Mouse (Mus musculus): ENCODE data around the gene Flywch2.

The Flywch2 gene

DNA sequence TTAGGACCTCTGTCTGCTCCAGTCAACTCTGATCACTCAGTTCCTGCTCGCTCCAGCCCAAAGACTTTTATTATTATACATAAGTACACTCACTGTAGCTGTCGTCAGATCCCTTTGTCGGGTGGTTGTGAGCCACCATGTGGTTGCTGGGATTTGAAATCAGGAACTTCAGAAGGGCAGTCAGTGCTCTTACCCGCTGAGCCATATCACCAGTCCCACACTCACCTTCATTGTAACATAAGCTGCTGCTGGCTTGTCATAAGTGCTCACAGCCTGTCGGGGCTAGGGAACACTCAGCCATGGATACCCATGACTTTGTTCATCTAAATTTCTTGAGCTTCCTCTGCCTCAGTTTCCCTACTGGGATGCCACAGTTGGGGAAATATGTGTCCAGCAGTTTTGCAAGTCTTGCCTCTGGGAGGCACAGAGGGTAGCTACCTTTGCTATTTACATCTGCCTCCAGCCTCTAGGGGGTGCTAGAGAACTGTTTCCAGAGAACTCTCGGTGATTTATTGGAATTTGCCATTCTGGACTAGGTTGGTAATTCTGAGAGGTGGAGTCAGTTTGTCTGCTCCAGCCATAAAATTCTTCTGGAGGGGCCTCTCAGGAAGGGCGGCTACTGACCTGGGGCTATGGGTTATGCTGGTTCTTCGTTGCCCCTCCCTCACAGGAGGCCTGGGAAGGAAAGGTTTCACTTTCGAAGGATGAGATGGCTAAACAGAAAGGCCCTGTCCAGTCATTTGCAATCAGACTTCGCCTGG is 37.1 kb downstream of the Flywch2 start:
- peak; percentile 72 for DNase-seq (ENCODE audit: low spot score)

DNA sequence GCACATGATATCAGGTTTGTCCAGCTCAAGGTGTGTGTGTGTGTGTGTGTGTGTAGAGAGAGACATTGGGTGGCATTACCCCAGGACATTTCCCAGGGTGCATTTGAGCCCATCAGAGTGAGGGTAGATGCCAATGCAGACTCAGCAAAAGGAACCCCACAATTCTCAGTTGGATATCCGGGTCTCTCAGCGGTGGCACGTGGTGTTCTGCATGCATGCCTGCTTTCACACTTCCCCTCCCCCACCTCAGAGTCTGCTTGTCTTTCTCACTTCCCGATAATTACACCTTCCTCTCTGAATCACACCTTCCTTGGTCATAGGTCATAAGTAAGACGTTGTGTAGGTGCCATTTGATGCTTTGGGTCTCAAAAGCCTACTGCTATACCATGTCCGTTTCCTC is 37.9 kb downstream of the Flywch2 start:
- no peak for DNase-seq (ENCODE audit: low spot score)

DNA sequence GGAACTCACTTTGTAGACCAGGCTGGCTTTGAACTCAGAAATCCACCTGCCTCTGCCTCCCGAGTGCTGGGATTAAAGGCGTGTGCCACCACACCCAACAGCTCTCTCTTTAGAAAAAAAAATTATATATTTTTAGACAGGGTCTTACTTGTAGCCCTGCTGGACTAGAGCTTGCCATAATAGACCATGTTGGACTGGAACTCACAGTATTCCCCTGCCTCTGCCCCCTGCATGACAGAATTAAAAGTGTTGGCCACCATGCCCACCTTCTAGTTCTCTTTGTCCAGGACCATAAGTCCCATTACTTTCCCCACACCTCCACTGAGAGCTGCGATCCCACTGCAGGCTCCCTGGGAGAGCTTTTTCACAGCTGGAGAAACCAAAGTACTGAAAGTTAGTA is 38.4 kb downstream of the Flywch2 start:
- no peak for DNase-seq (ENCODE audit: low spot score)

DNA sequence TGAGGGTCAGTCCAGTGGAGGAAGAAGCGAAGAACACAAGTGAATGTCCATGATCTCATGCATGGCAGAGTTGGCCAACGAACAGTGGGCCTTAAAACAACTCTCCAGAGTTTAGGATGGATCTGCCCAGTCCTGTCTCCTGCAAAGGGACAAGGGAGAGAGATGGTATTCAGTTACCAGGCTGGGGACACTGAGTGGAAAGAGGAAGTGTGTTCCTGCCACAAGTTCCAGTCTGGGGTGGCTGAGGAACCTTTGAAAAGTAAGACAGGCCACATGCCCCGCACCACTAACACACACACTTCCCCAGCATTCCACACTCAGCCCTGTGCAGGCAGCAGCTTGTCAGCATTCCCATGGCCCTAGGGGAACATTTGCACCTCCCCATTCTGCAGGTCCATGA is 39.1 kb downstream of the Flywch2 start:
- no peak for DNase-seq (ENCODE audit: low spot score)

DNA sequence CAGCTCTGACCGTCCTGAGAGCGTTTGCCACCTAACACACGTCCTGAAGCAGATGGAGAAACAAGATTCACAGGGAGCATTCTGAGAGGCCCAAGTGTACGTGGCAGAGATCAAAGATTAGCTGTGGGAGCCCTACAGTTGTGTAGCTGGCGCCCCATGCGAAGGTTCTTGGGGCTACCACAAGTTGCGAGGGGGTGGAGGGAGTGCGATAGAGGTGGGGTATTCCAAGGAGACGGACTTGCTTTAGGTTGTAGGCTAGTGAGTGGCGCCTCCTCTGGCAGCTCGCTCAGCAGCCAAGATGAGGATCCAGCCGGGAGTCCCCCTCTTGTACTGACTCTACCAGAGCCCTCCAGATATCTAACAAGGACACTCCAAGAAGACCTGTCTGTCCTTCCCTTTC is 39.6 kb downstream of the Flywch2 start:
- no peak for DNase-seq (ENCODE audit: low spot score)

DNA sequence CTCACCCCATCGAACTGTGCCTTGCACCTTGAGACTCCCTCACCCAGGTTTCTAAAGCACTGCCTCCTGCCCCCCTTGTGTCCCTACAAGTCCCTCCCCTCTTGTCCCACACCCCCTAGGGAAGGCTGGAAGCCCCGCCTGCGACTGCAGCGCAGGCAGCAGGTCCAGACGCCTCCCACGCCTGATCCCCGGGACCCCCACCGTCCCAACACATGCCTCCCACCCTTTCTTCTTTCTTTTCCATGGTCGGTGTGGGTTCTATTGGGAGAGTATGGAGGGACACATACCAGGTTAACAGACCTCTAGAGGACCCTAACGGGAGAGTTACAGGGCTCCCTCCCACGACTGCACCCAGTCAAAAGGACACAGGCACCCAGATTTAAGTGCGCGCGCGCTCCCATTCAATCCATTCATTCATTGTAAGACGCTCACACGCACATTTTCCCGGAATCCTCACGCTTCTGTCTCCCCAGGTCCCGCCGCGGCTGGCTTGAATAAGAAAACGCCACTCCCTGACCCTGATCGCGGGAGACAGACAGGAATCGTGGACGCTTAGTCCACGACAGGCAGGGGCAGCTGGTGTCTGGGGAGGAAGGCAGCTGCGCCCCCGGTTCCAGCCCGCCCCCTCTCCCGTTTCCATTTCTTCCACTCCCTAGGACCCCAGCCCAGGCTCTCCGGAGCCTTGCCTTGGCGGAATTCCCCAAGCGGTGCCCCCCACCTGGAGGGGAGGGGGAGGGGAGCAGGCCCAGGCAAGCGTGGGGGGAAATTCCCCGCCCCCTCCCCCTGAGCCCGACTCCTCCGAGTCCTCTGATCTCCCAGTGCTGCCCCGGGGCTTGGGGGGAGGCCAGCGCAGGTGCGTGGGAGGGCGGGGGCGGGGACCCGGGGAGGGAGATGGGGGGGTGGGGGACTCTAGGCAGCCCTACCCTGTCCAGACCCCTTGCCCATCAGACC is 40.3 kb downstream of the Flywch2 start, which contains the start of gene Kremen2:
Kremen2 (minus strand) TSS at position 533 of the 951 bp plus-strand sequence.
- no peak for DNase-seq (ENCODE audit: low spot score)

DNA sequence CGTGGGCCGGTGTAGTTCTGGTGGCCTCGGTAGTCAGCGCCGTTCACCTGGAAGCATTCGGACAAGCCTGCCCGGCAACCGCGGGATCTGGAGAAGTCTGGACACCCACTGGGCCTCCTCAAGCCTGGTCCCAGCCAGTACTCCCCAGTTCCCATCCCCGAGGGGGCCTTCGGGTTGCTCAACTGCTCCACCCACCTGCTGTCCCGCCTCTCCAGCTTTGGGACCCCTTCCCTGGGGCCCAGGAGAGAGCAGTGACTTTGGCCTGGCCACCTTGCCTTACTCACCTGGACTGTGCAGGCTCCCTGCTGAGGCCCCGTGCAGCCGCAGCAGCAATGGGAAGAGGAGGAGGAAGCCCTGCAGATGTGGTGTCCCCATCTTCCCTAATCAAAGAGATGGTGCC is 41.2 kb downstream of the Flywch2 start:
- DNase-seq (ENCODE audit: low spot score), result no peak

DNA sequence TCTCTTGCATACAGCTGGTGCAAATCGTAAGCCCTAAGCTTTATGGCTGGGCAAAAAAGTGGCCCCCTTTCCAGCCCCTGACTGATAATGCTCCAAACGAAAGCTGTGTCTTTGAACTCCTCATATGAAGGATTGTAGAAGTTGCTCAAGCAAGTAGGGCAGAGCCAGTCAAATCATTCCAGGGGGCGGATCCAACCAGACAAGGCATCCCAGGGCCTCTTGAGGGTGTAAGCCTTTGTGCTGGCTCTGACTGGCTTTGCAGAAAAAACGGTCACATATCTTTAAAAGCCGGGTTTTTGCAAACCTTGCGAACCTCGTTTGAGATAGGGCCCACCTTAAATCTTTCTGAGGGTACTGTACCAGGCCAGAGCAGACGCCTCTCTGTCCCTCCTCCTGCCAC is 41.8 kb downstream of the Flywch2 start:
- no peak for DNase-seq (ENCODE audit: low spot score)

DNA sequence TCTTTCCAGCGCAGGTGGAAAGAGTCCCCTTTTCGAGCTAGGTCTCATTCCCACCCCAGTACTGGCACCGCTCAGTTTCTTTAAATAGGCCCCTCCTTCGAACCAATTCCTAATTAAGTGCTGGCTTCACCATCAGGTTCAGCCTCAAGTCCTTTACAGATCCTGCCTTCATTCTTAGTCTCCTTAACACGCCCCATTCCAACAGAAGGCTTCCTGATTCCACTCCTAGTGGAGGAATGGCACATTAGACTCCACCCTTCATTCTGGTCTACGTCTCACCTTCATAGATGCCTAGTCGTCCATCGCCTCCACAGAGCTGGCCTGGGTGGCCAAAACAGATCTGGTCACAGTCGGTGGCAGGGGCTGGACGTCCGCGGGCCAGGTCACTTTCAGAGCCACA is 42.9 kb downstream of the Flywch2 start:
- no peak for DNase-seq (ENCODE audit: low spot score)

DNA sequence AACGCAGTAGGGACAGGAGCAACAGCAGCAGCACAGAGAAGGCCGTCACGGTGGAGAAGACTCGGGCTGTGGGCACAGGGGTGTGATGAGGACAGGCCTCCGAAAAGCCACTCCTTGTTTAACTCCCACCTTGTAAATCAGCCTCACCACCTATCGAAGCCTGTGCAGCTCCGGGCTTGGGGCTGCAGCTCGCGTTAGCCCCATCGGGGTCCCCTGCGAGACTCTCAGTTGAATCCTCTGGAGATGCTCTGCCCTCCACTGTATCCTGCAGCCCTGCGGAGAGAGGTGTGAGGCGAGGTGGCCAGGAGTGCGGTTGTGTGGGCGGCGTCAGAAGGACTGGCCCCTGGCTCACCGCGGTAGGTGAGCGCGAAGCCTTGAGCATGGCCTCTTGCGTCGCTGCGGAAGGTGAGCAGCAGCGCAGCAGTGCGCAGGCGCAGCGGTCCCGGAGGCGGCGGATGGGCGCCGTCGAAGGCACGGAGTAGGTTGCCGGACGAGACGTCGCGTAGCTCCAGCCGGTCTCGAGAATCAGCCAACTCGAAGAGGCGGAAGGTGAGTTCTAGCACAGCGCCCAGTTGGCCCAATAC is 43.6 kb downstream of the Flywch2 start:
- no peak for DNase-seq (ENCODE audit: low spot score)

DNA sequence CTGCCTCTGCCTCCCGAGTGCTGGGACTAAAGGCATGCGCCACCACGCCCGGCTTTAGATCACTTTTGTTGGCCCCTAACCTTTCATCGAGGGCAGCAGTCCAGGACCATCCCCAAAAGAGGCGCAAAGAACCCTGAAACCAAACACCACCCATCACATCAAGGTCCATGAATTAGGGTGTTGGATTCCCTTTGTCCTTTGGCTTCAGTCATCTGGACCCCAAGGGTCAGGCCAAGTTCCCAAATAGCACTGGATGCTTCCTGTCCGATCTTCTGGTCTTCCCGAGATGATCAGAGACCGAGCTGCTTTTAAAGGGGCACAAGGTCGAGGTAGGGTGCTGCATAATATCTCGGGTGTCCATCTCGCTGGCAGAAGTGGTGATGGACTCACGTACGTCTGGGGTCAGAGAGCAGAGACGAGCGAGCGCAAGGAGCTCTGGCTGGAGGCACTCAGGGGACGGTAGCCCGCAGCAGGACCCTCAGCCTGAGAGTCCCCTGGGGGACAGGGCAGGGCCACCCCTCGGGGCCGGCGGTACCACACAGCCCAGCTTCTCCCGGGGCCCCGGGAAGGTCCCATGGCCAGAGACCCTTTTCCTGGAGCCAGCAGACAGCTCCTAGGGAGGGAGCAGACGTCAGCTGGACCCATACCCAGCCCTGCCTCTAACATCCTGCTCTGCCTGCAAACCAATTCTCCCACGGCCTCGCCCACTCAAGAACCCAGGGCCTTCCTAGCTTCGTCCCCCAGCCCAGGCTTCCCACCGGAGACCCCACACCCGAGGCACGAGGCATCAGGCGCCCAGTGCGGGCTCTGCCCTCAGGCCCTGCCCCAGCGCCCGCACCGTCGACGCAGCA is 44.3 kb downstream of the Flywch2 start:
- DNase-seq (ENCODE audit: low spot score), result no peak

DNA sequence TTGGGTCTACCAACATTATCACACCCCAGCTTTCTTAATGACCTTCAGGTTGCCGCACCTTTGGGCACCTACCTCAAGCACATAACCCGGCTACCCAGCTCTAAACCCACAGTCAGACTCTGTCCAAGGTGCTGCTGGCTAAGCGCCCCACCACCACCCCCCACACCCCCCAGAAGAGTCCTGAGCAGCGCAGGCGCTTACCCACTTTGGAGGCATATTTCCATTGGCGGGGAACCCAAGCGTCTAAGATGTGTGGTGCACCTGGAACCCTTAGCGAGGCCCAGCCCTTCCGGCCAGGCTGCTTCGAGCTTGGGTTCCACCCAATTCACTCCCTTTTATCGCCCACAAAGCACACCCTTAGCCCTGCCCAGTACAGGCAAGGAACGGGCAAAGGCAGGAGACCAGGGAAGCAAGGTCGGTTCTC is 45.3 kb downstream of the Flywch2 start, which contains the start of gene Paqr4:
Paqr4 (minus strand) TSS at position 270 of the 424 bp plus-strand sequence.
- DNase-seq (ENCODE audit: low spot score), result no peak

DNA sequence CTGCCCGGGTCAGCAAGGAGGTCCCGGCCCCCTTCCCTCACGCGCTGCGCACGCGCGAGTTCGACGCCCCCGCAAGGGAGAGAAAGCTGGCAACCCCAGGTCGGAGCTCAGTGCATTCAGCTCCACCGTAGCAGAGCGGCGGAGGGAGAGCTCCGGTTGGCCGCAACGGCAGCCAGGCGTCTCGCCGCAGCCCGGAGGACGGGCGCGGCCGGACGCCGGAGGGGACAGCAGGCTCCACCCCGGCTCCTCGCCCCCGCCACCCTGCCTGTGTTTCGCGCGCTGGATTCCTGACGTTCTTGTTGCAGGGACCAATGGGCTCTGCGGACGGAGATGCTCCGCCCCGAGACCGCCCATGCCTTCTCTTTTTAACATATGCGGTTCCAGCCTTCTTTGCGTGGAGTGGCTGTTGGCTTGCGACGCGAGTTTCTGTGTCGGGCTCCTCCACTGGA is 45.7 kb downstream of the Flywch2 start:
- peak; percentile 87 for DNase-seq (ENCODE audit: low spot score)

DNA sequence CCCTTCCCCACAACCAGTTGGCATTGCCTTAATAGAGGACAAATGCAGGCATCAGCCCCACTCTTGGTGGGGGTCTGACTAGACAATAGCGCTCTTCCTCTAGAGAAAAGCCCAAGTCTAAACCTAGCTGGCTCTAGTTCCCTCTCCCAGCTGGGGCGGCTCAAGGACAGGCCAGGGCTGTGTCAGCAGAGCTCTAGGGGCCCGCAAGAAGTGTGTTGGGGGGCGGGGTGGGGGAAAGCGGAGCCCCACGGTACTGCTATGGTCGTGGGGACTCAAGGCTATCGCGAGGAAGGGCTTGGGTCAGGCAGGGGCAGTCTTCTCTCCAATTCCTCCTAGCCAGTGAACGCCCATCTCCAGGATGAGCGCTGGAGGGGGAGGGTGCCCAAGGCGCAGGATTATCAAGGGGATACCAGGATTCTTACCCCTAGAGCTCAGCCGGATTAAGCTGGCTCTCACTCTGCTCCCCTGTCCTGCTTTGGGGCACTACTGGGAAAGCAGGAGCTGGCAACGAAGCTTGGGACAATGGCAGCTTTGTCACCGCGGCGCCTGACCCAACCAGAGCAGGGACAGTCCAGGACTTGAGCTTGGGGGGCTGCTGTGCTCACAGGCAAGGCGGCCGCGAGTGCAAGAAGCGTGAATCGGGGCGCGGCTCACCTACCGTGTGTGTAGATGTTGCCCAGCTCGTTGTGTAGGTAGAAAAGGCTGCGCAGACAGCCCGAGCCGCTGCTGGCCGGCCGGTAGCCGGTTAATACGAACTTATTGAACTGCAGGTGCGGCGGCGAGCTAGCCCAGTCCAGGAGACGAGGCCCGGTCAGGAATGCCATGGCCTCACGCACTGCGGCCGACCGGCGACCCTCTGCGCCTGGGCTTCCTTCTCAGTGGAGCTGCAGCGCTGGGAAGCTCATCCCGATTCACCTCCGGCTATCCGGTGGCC is 46.4 kb downstream of the Flywch2 start:
- no peak for DNase-seq (ENCODE audit: low spot score)

DNA sequence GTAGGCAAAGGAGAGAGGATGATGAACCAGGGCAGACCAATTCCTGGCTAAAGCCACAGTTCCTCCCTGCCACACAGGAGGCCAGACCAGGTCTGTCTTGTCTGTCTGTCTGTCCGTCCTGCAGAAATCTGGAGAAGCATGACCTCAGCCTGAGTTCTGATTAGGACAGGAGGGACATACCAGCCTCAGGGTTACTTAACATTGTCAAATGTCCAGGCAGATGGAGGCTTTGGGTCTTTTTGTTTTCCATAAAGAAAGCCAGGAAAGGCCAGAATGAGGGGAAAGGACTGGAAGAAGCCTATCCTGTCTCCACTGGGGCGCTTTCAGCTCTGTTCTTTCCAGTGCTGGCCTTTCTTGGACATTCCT is 47.1 kb downstream of the Flywch2 start:
- no peak for DNase-seq (ENCODE audit: low spot score)

DNA sequence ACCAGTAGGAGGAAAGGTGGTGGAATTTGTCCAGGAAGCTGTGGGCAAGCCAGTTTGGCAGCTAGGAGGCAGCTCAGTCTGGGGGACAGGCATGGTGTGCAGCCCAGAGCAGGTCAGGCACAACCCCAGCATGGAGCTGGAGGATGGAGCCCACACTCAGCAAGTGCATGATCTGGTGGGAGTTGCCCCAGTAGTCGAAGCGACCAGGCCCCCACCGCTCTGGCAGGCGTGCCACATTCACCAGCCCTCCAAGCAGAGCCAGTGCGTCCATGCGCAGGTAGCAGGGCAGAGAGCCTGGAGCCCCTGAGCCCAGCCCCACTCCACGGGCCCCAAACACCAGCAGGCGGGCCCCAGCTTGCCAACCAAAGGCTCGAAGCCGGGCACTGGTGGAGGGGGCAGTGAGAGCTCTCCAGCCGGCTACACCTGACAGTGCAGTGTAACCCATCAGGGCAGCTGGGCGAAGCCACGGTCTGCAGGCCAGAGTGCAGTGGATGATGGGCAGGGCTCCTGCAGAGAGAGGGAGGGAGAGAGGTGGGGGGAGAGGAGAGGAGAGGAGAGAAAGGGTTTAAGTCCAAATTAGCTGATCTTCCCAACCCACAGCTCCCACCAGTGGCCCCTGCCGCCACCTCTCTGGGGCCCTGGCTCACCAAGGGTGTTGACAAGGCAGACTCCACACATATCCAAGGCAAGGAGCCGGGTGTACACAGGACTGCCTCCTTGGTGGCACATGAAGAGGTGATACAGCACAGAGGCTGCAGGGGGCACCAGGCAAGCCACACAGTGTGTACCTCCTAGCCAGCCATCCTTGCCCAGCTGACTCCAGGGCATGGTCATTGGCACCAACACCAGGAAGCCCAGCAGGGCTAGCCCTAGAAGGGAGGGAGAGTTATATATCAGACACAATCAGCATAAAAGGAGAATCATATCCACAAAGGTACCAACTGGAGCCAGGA is 48.1 kb downstream of the Flywch2 start:
- DNase-seq (ENCODE audit: low spot score), result no peak

DNA sequence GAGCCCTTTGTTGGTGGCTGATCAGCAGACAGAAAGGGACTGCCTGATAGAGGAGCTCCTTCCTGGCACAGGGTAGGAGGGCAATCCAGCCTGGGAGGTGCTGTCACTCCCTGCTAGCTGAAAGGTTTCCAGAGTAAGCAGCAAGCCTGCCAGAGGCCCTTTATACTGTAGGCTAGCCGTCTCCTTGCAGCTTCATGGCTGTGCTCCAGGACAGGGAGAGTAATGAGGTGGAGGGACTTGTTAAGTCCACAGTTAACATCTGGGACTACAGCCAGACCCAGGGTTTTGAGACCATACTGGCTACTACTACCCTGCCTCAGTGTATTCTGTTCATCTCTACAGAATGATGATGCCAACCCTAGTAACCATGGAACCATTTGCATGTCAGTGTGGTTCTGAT is 51.5 kb downstream of the Flywch2 start:
- no peak for DNase-seq (ENCODE audit: low spot score)

DNA sequence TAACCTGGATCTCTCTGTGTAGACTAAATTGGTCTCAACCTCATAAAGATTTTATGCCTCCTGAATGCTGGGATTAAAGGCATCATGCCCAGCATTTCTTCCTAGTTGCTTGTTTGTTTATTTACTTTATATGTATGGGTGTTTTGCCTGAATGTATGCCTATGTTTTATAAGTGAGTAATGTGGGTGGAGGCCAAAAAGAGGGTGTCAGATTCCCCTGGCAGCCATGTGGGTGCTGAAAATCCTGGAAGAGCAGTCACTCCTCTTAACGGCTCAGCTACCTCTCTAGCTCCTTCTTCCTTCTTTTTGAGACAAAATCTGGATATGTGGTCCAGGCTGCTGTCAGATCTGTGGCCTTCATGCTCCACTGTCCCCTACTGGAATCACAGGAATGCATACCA is 55.4 kb downstream of the Flywch2 start:
- DNase-seq (ENCODE audit: low spot score), result no peak
